In the genomic region with DNA sequence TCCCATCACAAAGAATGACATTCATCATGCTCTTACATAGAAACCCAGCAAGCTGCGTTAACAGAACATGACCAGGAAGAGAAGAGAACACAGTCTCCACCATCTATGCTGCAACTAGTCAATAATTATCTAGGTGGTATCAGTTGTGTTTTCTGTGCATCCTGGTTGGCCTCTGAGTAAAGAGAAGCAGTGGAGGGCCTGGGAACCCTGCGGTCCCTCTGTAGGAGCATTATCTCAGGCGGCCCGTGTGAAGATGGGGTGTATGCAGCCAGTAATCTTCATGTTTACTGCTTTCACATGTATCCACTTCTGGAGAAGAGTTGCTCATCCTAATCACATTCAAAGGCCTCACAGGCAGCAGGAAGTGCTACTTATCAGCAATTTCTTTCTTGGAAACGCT, we compare ENCODE assay signal across 17 mouse cellular contexts.
"Had no signal": no experiment of that assay in that cellular context is flagged by ENCODE, and none has a peak within 500 bp of the region (broad histone marks: within the 10 kb centered on the region; RNA-seq: fewer than 3 reads in every experiment).

No protein-coding gene starts in this region.

- H3K27me3 ChIP-seq: limb, embryonic 13.5 days; liver, embryonic 12.5 days; liver, embryonic 15.5 days; lung, embryonic 15.5 days; megakaryocyte, embryonic 14.5 days; midbrain, embryonic 13.5 days had no signal

- H3K4me3 ChIP-seq: limb, embryonic 13.5 days; liver, embryonic 12.5 days; liver, embryonic 15.5 days; lung, embryonic 15.5 days; megakaryocyte, embryonic 14.5 days; midbrain, embryonic 10.5 days; midbrain, embryonic 13.5 days had no signal

- H3K36me3 ChIP-seq: limb, embryonic 13.5 days; liver, embryonic 12.5 days; liver, embryonic 15.5 days; lung, embryonic 15.5 days; midbrain, embryonic 10.5 days; midbrain, embryonic 13.5 days had no signal

- H3K27ac ChIP-seq: liver, embryonic 12.5 days; liver, embryonic 15.5 days; lung, embryonic 15.5 days; midbrain, embryonic 10.5 days; midbrain, embryonic 13.5 days had no signal

- H3K9me3 ChIP-seq: limb, embryonic 13.5 days; liver, embryonic 12.5 days; liver, embryonic 15.5 days; lung, embryonic 15.5 days; megakaryocyte, embryonic 14.5 days; midbrain, embryonic 10.5 days; midbrain, embryonic 13.5 days had no signal

- H3K9ac ChIP-seq: limb, embryonic 13.5 days; liver, embryonic 12.5 days; liver, embryonic 15.5 days; lung, embryonic 15.5 days; midbrain, embryonic 13.5 days had no signal

- ATAC-seq: liver, embryonic 12.5 days; midbrain, embryonic 13.5 days had no signal

- DNase-seq: kidney, adult 11 months; kidney, adult 9 months; kidney, postnatal 10 days; kidney, postnatal 4 days; liver; lung, adult 18-20 months; lung, postnatal 10 days; lung, postnatal 36 days; thymus, adult 2 months; thymus, postnatal 25 days had no signal

- H3K4me2 ChIP-seq: limb, embryonic 13.5 days; liver, embryonic 12.5 days; liver, embryonic 15.5 days; lung, embryonic 15.5 days; midbrain, embryonic 13.5 days had no signal

- H3K4me1 ChIP-seq: liver, embryonic 15.5 days had no signal
